Mouse (Mus musculus) heart, embryonic 13.5 days (tissue): ENCODE measurements at regions not wholly inside any gene's neighbourhood (a gene's known extent, or its start where the extent isn't known, plus 50 kb on each side); places are given as distances from the start of the nearest gene placed in this dataset.

ENCODE experiments used
- ATAC-seq: fragments of 200-750 bp; cut with Nextera tagmentation; 2 replicates; pipeline ENCODE4 v1.8.0; 2017; ENCODE audit warnings: moderate TSS enrichment; ENCODE audit not compliant: insufficient number of reproducible peaks, low FRiP score, low TSS enrichment; ENCODE audit errors: extremely low read depth
- H3K27ac ChIP-seq: fragments of 300-500 bp; sonication (generic); replicated peaks from 2 replicates; pipeline ENCODE4 v1.5.1; 2015; ENCODE audit warnings: moderate library complexity, mild to moderate bottlenecking, inconsistent platforms
- H3K27me3 ChIP-seq: fragments of 300-500 bp; sonication (generic); replicated peaks from 2 replicates; pipeline ENCODE4 v1.6.1; 2015; ENCODE audit warnings: mild to moderate bottlenecking, inconsistent platforms
- H3K36me3 ChIP-seq: fragments of 300-500 bp; sonication (generic); 2 replicates; pipeline ENCODE4 v1.6.1; 2015; ENCODE audit warnings: mild to moderate bottlenecking, inconsistent platforms
- H3K4me1 ChIP-seq: fragments of 300-500 bp; sonication (generic); 2 replicates; pipeline ENCODE4 v1.6.1; 2015; ENCODE audit warnings: inconsistent platforms
- H3K4me2 ChIP-seq: fragments of 300-500 bp; sonication (generic); 2 replicates; pipeline ENCODE4 v1.6.1; 2015; ENCODE audit warnings: inconsistent platforms, mild to moderate bottlenecking, moderate library complexity
- H3K4me3 ChIP-seq: fragments of 300-500 bp; sonication (generic); 2 replicates; pipeline ENCODE4 v1.5.1; 2015; ENCODE audit warnings: moderate library complexity, mild to moderate bottlenecking, inconsistent platforms
- H3K9ac ChIP-seq: fragments of 300-500 bp; sonication (generic); 2 replicates; pipeline ENCODE4 v1.6.1; 2015; ENCODE audit warnings: inconsistent platforms, mild to moderate bottlenecking, moderate library complexity
- H3K9me3 ChIP-seq: fragments of 300-500 bp; sonication (generic); 2 replicates; pipeline ENCODE4 v1.6.1; 2016; ENCODE audit warnings: inconsistent platforms
- WGBS: fragments of 180-500 bp; shearing (Covaris S2); methylation state at CpG from one replicate; pipeline ENCODE4 v1.1.7; 2015; ENCODE audit warnings: mixed read lengths; 5-methylcytosine and 5-hydroxymethylcytosine counted together

DNA sequence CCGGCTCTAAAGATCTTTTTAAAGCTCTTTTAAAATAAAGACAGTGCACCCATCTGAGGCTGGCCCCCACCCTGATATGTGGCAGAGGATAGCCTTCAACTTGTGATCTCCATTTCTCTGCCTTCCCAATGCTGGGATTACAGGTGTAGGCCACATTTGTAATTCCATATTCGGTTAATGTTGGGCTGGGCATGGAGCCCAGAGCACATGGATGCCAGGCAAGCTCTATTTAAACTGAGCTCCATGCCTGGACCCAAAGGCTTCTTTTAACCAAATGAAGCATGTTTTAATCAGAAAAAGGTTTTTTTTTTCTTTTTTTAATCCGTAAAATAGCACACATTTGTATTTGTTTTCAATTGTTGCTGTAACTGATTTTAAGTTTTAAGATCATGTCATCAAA lies 82.2 kb upstream of the Eif4g2 start:
- H3K9ac ChIP-seq = no peak overlapping the region
- WGBS = 83% methylated on average over 3 of the region's 3 CpGs
- H3K4me1 ChIP-seq = no peaks in the 10 kb centered on the region
- H3K36me3 ChIP-seq = no peaks in the 10 kb centered on the region
- H3K4me2 ChIP-seq = no peak overlapping the region
- no peak for ATAC-seq
- no peak overlapping the region for H3K27ac ChIP-seq
- H3K27me3 ChIP-seq = no peaks in the 10 kb centered on the region
- no peaks in the 10 kb centered on the region for H3K9me3 ChIP-seq
- no peak overlapping the region for H3K4me3 ChIP-seq

DNA sequence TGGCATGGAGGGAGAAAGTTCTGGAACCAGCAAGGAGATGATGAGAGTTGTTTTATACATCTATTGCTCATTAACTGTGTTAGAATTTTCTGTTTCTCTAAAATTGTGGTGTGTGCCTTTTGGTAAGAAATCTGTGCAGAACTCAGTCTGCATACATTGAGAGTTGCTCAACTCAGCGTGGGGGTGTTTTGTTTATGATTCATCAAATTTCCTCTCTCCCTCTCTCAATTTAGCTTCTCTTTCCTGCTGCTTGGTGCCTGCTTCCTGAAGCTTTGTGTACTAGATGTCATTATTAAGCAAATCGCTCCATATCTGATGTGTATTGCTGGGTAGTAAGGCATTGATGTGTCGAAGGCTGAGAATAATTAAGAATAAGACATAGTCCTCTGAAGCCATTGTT lies 81.4 kb upstream of the Eif4g2 start:
- Histone ChIP-seq H3K27me3 (no peaks in the 10 kb centered on the region), H3K4me2 (no peak overlapping the region), H3K4me3 (no peak overlapping the region), H3K9ac (no peak overlapping the region), H3K4me1 (0 out of 2 replicates have a peak, but pooled peaks cover under 1% of the 10 kb centered on the region), H3K27ac (no peak overlapping the region), H3K36me3 (no peaks in the 10 kb centered on the region), H3K9me3 (no peaks in the 10 kb centered on the region)
- WGBS = 87% methylated on average over 3 of the region's 3 CpGs
- ATAC-seq = no peak

DNA sequence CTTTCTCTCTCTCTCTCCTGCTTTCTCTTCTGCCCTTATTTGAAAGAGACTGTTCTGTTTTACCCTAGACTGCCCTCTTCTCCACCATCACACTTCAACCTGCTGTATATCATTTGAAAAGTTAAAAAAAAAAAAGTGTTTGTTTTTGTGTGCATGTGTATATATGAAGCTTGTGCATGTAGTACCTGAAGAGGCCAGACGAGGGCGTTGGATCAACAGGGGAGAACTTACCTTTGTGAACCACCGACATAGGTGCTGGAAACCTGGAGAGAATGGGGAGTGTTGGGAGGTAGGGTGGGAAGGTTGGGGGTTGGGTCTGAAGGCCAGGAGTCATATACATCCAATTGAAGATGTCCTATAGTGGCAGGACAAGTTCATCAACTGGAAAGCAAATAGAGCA lies 81.0 kb upstream of the Eif4g2 start:
- ATAC-seq = no peak
- Histone ChIP-seq H3K36me3 (no peaks in the 10 kb centered on the region), H3K27ac (no peak overlapping the region), H3K27me3 (no peaks in the 10 kb centered on the region), H3K4me3 (no peak overlapping the region), H3K4me1 (0 out of 2 replicates have a peak, but pooled peaks cover 4% of the 10 kb centered on the region), H3K9ac (no peak overlapping the region), H3K9me3 (no peaks in the 10 kb centered on the region), H3K4me2 (no peak overlapping the region)
- WGBS = 35% methylated on average over 3 of the region's 3 CpGs

DNA sequence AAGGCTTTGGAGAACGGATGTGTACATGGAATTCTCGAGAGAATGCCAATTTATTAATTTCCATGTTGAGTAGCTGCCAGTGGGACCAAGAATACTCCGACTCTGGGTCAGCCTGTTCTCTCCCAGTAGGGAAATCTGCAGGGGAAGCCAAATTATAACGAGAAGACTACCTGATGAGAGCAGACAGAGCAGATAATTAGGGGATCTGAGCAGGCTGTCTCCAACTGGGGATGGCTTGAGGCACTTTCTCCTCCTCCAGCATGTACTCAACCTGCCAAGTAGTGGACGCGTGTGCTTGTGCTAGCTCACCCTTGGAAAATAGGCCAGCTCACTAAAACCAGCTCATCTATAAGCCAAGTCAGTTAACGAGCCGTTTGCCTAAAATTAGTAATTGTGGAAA lies 80.5 kb upstream of the Eif4g2 start:
- H3K4me1 ChIP-seq = peaks cover 9% of the 10 kb centered on the region; the same call in 1 of the 2 replicates
- no peaks in the 10 kb centered on the region for H3K27me3 ChIP-seq
- ATAC-seq = no peak
- no peak overlapping the region for H3K4me2 ChIP-seq
- H3K4me3 ChIP-seq = no peak overlapping the region
- H3K36me3 ChIP-seq = no peaks in the 10 kb centered on the region
- no peak overlapping the region for H3K9ac ChIP-seq
- no peak overlapping the region for H3K27ac ChIP-seq
- WGBS = 80% methylated on average over 8 of the region's 8 CpGs
- no peaks in the 10 kb centered on the region for H3K9me3 ChIP-seq

DNA sequence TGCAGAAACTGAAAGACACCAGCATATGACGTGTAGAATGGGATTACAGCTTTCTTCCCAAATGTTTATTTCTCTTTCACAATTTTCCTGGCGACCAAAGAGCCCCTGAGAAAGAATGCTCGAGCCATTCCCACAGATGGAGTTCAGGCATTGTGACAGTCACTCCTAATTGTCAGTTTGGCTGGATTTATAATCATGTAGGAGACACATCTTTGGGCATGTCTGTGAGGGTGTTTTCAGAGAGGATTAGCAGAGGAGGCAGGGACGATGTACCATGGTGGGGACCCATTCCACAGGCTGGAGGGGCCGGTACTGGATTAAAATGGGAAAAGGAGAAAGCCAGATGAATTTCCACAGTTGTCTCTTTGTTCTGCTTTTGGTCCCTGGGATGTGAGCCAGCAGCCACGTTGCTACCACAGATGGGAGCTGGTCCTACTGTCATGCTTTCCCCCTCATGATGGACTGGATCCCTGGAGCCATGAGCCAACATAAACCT lies 76.0 kb upstream of the Eif4g2 start:
- H3K4me1 ChIP-seq = peaks cover 41% of the 10 kb centered on the region
- H3K36me3 ChIP-seq = no peaks in the 10 kb centered on the region
- H3K4me3 ChIP-seq = no peak overlapping the region
- no peak overlapping the region for H3K9ac ChIP-seq
- 68% methylated on average over 6 of the region's 6 CpGs for WGBS
- no peaks in the 10 kb centered on the region; the same call in 1 of the 2 replicates for H3K27me3 ChIP-seq
- ATAC-seq = no peak
- no peaks in the 10 kb centered on the region for H3K9me3 ChIP-seq
- no peak overlapping the region for H3K4me2 ChIP-seq
- no peak overlapping the region for H3K27ac ChIP-seq

DNA sequence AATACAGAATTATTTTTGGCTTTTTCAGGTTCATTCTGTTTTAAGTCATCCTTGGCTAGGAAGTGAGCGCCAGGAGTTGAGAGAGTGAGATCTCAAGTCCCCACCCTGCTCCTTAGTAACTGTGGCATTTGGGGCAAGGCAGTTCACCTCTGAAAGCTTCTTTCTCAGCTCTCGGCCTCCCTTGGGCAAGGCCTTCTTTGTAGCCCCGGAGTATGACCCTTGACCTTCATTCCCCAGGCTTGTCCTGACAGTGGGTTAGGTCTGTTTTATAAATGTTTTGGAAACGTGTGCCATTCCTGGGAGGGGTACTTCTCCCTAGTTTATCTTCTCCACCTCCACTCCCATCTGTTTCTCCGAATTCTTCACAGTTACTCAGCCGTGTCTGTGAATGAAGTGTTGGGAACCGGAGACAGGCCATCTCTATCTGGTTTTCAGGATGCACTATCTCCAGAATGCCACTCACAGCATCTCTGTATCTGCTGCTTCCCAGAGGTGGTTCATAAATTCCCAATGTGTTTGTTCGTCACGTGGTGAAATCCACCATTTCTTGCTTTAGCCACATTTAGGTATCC lies 75.0 kb upstream of the Eif4g2 start:
- H3K4me2 ChIP-seq = peak overlapping the region; percentile 58
- H3K36me3 ChIP-seq = no peaks in the 10 kb centered on the region
- WGBS = 48% methylated on average over 9 of the region's 9 CpGs
- no peak for ATAC-seq
- H3K9me3 ChIP-seq = no peaks in the 10 kb centered on the region
- no peak overlapping the region for H3K4me3 ChIP-seq
- H3K9ac ChIP-seq = peak overlapping the region; percentile 57
- no peaks in the 10 kb centered on the region; the same call in 1 of the 2 replicates for H3K27me3 ChIP-seq
- H3K4me1 ChIP-seq = peaks cover 41% of the 10 kb centered on the region
- H3K27ac ChIP-seq = peak overlapping the region; percentile 98

DNA sequence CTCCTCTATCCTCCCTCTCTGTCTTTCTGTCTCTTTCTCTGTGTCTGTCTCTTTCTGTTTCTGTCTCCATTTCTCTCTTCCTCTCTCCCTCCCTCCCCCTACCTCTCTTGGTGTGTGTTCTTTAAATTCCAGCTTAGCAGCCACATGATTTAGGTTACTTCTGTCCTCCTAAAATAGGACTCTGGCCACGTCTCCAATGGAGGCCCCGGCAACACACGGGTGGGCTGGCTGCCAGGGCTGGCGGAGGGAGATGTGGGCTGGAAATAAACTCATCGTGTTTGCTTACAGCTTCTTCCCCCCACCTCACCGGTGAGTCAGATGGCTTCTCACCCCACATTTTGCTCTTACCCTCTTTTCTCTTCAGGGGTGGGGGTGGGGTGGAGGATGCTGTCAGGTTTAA lies 74.5 kb upstream of the Eif4g2 start:
- peak overlapping the region; percentile 98 for H3K27ac ChIP-seq
- H3K9me3 ChIP-seq = no peaks in the 10 kb centered on the region
- 17% methylated on average over 6 of the region's 6 CpGs for WGBS
- H3K9ac ChIP-seq = peak overlapping the region; percentile 78
- no peaks in the 10 kb centered on the region; the same call in 1 of the 2 replicates for H3K27me3 ChIP-seq
- H3K4me1 ChIP-seq = peaks cover 41% of the 10 kb centered on the region
- H3K36me3 ChIP-seq = no peaks in the 10 kb centered on the region
- peak overlapping the region; percentile 58 for H3K4me2 ChIP-seq
- ATAC-seq = peak; percentile 56; the same call in 1 of the 2 replicates
- no peak overlapping the region for H3K4me3 ChIP-seq

DNA sequence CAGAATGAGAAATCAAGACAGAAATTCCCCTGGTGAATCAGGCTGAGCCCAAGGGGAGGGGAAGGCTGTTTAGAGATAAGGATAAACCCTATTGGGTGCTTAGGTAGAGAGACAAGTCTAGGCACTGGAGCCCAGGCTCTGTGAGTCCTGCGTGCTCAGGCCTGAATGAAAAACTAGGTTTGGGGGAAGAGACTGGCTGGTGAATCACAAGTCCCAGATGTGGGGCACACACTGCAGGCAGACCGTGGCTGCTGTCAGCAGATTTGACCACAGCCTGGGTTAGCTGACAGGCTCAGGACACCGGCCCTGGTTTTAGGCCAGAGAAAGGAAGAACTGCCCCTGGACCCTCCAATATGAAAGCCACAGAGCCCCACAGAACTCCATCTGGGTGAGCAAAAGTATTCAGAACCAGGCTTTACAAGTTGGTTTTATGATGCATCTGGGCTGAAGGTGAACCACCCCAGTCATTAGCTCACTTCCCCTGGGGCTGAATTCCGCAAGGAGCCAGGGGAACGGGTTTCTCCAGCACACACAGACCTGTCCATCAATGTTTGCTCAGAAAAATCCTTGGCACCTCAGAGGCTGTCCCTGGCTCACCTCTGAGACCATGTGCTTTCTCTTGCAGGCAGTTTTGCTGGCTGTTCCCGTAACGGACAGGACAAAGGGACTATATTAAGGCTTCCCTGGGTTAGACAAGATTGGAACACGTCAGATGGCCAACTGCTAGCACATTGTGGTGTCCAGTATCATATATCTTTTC lies 73.8 kb upstream of the Eif4g2 start:
- Histone ChIP-seq H3K27ac (peak overlapping the region; percentile 98), H3K4me2 (peak overlapping the region; percentile 58), H3K9me3 (no peaks in the 10 kb centered on the region), H3K9ac (peak overlapping the region; percentile 78), H3K27me3 (no peaks in the 10 kb centered on the region; the same call in 1 of the 2 replicates), H3K36me3 (no peaks in the 10 kb centered on the region), H3K4me1 (peaks cover 41% of the 10 kb centered on the region), H3K4me3 (peak overlapping the region; percentile 20; the same call in 1 of the 2 replicates)
- WGBS = 21% methylated on average over 8 of the region's 8 CpGs
- ATAC-seq = peak; percentile 71

DNA sequence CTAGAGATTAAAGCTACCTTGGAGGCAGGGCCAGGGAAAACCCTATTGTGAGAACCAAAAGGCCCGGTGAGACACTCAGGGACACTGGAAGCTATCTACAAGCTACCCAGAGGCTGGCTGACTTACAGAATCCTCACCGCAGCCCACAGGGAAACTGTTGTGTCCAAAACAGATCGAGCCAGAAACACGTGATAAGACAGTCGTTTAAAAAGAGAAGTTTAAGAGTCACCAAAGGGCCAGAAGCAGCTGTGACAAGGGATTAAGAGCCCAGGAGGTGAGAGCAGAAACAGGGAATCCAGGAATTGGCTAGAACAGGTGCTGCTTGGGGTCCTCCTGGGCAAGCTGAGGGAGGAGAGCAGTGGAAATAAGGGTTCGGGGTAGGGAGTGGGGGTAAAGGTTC lies 73.2 kb upstream of the Eif4g2 start:
- peaks cover 46% of the 10 kb centered on the region for H3K4me1 ChIP-seq
- H3K27me3 ChIP-seq = no peaks in the 10 kb centered on the region; the same call in 1 of the 2 replicates
- 31% methylated on average over 6 of the region's 6 CpGs for WGBS
- no peak for ATAC-seq
- H3K9me3 ChIP-seq = no peaks in the 10 kb centered on the region
- H3K4me2 ChIP-seq = peak overlapping the region; percentile 58
- peak overlapping the region; percentile 98 for H3K27ac ChIP-seq
- H3K9ac ChIP-seq = peak overlapping the region; percentile 78
- no peaks in the 10 kb centered on the region for H3K36me3 ChIP-seq
- H3K4me3 ChIP-seq = no peak overlapping the region

DNA sequence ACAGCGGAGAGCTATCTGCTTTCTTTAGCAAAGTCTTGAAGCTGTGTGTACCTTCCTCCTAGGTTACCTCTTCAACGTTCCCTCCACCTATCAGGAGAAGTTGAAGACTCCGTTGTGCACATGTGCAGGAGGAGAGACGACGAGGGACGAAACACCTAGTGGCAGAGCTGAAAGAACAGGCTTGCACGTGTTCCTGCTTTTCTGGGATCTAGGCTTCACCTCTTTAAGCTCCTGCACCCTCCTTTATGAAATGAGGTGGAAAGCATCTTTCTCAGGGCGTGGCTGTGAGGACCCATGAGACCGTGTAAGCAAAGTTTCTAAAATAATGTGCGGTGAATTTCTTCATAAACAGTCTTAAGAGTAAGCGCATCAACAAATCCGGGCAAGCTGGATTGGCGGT lies 71.4 kb upstream of the Eif4g2 start:
- H3K4me3 ChIP-seq = no peak overlapping the region
- H3K4me2 ChIP-seq = no peak overlapping the region
- no peak for ATAC-seq
- H3K9me3 ChIP-seq = no peaks in the 10 kb centered on the region
- no peaks in the 10 kb centered on the region for H3K36me3 ChIP-seq
- H3K27ac ChIP-seq = no peak overlapping the region
- H3K27me3 ChIP-seq = no peaks in the 10 kb centered on the region; the same call in 1 of the 2 replicates
- peaks cover 60% of the 10 kb centered on the region for H3K4me1 ChIP-seq
- no peak overlapping the region for H3K9ac ChIP-seq
- 84% methylated on average over 13 of the region's 13 CpGs for WGBS

DNA sequence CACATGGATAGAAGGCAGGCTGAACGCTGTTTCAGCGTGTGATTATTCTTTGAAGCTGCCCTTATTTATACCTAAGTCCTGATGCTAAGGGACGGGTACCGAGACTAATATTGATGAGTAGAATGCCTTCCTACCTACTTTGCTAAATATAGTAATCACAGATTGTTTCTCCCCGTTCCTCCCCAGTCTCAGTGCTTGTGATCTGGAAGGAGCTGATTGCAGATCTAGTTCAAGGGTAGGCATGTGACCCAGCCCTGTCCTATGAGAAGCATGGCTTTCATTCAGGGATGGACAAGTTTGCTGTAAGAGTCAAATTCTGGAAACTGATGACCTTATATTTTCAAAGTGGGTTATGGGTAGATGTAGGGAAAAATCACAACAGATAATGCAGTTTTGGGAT lies 67.7 kb upstream of the Eif4g2 start:
- H3K4me2 ChIP-seq = no peak overlapping the region
- peaks cover 44% of the 10 kb centered on the region for H3K4me1 ChIP-seq
- 65% methylated on average over 5 of the region's 5 CpGs for WGBS
- H3K36me3 ChIP-seq = no peaks in the 10 kb centered on the region
- H3K4me3 ChIP-seq = no peak overlapping the region
- no peak for ATAC-seq
- no peaks in the 10 kb centered on the region; the same call in 1 of the 2 replicates for H3K27me3 ChIP-seq
- peak overlapping the region; percentile 67 for H3K27ac ChIP-seq
- H3K9ac ChIP-seq = no peak overlapping the region
- no peaks in the 10 kb centered on the region for H3K9me3 ChIP-seq
